ENCODE assay signal across 7 mouse cellular contexts in genomic region chr12:69879172-69879665, GRCm38 (mm10). TPM values are rescaled to one million over a fixed set of nuclear protein-coding genes. Genes with fewer than 3 reads are reported as not detected.
DNase-seq lines count a peak whose midpoint lies in the region; ATAC-seq and TF ChIP-seq lines count a peak whose summit lies in the region.

No protein-coding gene starts in this region.

- ATAC-seq in hindbrain, embryonic 16.5 days: peak; percentile 80
- ATAC-seq in lung, embryonic 15.5 days (ENCODE audit: borderline replicate concordance, extremely low read depth, low FRiP score, low TSS enrichment): peak; percentile 69; the same call in 1 of the 2 replicates

- in situ Hi-C loops in ES-E14 (cut with MboI; ENCODE audit: low sequenced_read_pairs in 2 of 2, unreplicated experiment in 2 of 2): no loop called here

- H3K27ac ChIP-seq in ES-E14 (ENCODE audit: insufficient read depth, low read depth, low read length, poor library complexity, severe bottlenecking): peak overlapping the region; percentile 49; the same call in 1 of the 2 replicates
- no peak overlapping the region for H3K27ac ChIP-seq in hindbrain, embryonic 16.5 days (ENCODE audit: low read depth, low read length)
- peak overlapping the region; percentile 81 for H3K27ac ChIP-seq in lung, embryonic 15.5 days

- DNase-seq in ES-E14 (ENCODE audit: low read depth, low spot score) (no peak), R1 (ENCODE audit: low read depth, low spot score) (peak; percentile 95)
- DNase-seq in thymus, adult 18-20 months: no peak
- no peak for DNase-seq in cerebellum, postnatal 14 days
- DNase-seq in layer of hippocampus, adult 18-20 months (ENCODE audit: low spot score in 2 of 2): no peak

- H3K4me2 ChIP-seq in hindbrain, embryonic 16.5 days (ENCODE audit: low read length): no peak overlapping the region
- peak overlapping the region; percentile 34 for H3K4me2 ChIP-seq in lung, embryonic 15.5 days

- H3K9ac ChIP-seq in ES-E14 (ENCODE audit: insufficient read depth, low read depth, low read length, poor library complexity, severe bottlenecking): no peak overlapping the region
- no peak overlapping the region for H3K9ac ChIP-seq in hindbrain, embryonic 16.5 days (ENCODE audit: low read depth, low read length)
- H3K9ac ChIP-seq in lung, embryonic 15.5 days: no peak overlapping the region

- H3K36me3 ChIP-seq in ES-E14 (ENCODE audit: control insufficient read depth, insufficient read depth, low read length, poor library complexity, severe bottlenecking): no peaks in the 10 kb centered on the region
- no peaks in the 10 kb centered on the region for H3K36me3 ChIP-seq in hindbrain, embryonic 16.5 days (ENCODE audit: control insufficient read depth, insufficient read depth, low read length)
- H3K36me3 ChIP-seq in lung, embryonic 15.5 days: no peaks in the 10 kb centered on the region

- no peaks in the 10 kb centered on the region for H3K27me3 ChIP-seq in hindbrain, embryonic 16.5 days (replicated peaks; ENCODE audit: control insufficient read depth, insufficient read depth, low read length)
- H3K27me3 ChIP-seq in lung, embryonic 15.5 days: no peaks in the 10 kb centered on the region

- 10% methylated on average over 4 of the region's 4 CpGs for WGBS in hindbrain, embryonic 16.5 days
- WGBS in lung, embryonic 15.5 days: 18% methylated on average over 4 of the region's 4 CpGs

- H3K4me1 ChIP-seq in ES-E14 (ENCODE audit: control insufficient read depth in 2 of 2, insufficient read depth in 2 of 2, low read length in 2 of 2, poor library complexity in 1 of 2): peaks cover 4 to 16% of the 10 kb centered on the region in 2 experiments
- peaks cover 5% of the 10 kb centered on the region for H3K4me1 ChIP-seq in hindbrain, embryonic 16.5 days (ENCODE audit: control insufficient read depth, insufficient read depth, low read depth, low read length)
- peaks cover 32% of the 10 kb centered on the region for H3K4me1 ChIP-seq in lung, embryonic 15.5 days

- H3K9me3 ChIP-seq in ES-E14 (ENCODE audit: control insufficient read depth, insufficient read depth, low read depth, low read length): no peaks in the 10 kb centered on the region
- H3K9me3 ChIP-seq in hindbrain, embryonic 16.5 days (ENCODE audit: control insufficient read depth, low read length): no peaks in the 10 kb centered on the region
- no peaks in the 10 kb centered on the region for H3K9me3 ChIP-seq in lung, embryonic 15.5 days

- no peak overlapping the region for H3K4me3 ChIP-seq in ES-E14 (ENCODE audit: insufficient read depth in 1 of 2, low read depth in 1 of 2, low read length in 2 of 2, poor library complexity in 1 of 2, severe bottlenecking in 1 of 2)
- H3K4me3 ChIP-seq in hindbrain, embryonic 16.5 days (ENCODE audit: low read length): no peak overlapping the region
- H3K4me3 ChIP-seq in lung, embryonic 15.5 days: no peak overlapping the region

TF ChIP-seq in ES-E14, 5 proteins besides CTCF, POLR2A, EP300 and RAD21:
- TF ChIP-seq CHD2 (IDR thresholded peaks at IDR 0.05; ENCODE audit: low read depth, low read length): peak; percentile 36; the same call in 1 of the 2 replicates
- no peak for TF ChIP-seq ZC3H11A (IDR thresholded peaks at IDR 0.05; ENCODE audit: borderline replicate concordance, low read depth, low read length)

RNA-seq across cellular contexts. Expression of gene Atl1, which starts 13.2 kb away (rescaled TPM):
- total RNA-seq in ES-E14 (2012; rRNA removed): 2.5 and 5.8 TPM in 2 replicates
- 159 and 167 TPM in 2 replicates for polyA plus RNA-seq in hindbrain, embryonic 16.5 days (2015; fragmentation: Nextera tagmentation; extraction: Ambion mirVana)
- 3.0 and 3.3 TPM in 2 replicates for polyA plus RNA-seq in lung, embryonic 15.5 days (2015; fragmentation: Nextera tagmentation; extraction: Ambion mirVana)
- total RNA-seq in layer of hippocampus, adult 18-20 months (2021): 100 to 1,000 TPM; 192 to 198 TPM

RNA-seq across cellular contexts. Expression of gene Map4k5, which starts 13.8 kb away (rescaled TPM):
- 22.5 and 29.8 TPM in 2 replicates for total RNA-seq in ES-E14 (2012; rRNA removed)
- polyA plus RNA-seq in hindbrain, embryonic 16.5 days (2015; fragmentation: Nextera tagmentation; extraction: Ambion mirVana): 22.8 and 25.2 TPM in 2 replicates
- 34.2 and 35.6 TPM in 2 replicates for polyA plus RNA-seq in lung, embryonic 15.5 days (2015; fragmentation: Nextera tagmentation; extraction: Ambion mirVana)
- 10 to 100 TPM; 45.8 to 48.9 TPM for total RNA-seq in layer of hippocampus, adult 18-20 months (2021)

Comparison
In these comparisons a context has a peak if more than half of its experiments do, and no peak if none do; other contexts are left out.
1. RNA of gene Atl1, which starts 13.2 kb away (total RNA-seq): 192 to 198 TPM in layer of hippocampus, adult 18-20 months; 2.5 to 5.8 TPM in ES-E14; every median in the first group is over 10 times any median in the second.